Mouse (Mus musculus) heart, embryonic 13.5 days (tissue): Measurements from ENCODE around the gene Actr5. TPM values are rescaled to one million over a fixed set of nuclear protein-coding genes. Genes with fewer than 3 reads are reported as not detected.
A peak's percentile ranks its signal among the peaks of the same experiment; 100 is the strongest.

ENCODE experiments used
- ATAC-seq: fragments of 200-750 bp; cut with Nextera tagmentation; 2 replicates; pipeline ENCODE4 v1.8.0; 2017; ENCODE audit warnings: moderate TSS enrichment; ENCODE audit not compliant: insufficient number of reproducible peaks, low FRiP score, low TSS enrichment; ENCODE audit errors: extremely low read depth
- H3K27ac ChIP-seq: fragments of 300-500 bp; sonication (generic); replicated peaks from 2 replicates; pipeline ENCODE4 v1.5.1; 2015; ENCODE audit warnings: moderate library complexity, mild to moderate bottlenecking, inconsistent platforms
- H3K27me3 ChIP-seq: fragments of 300-500 bp; sonication (generic); replicated peaks from 2 replicates; pipeline ENCODE4 v1.6.1; 2015; ENCODE audit warnings: mild to moderate bottlenecking, inconsistent platforms
- H3K36me3 ChIP-seq: fragments of 300-500 bp; sonication (generic); 2 replicates; pipeline ENCODE4 v1.6.1; 2015; ENCODE audit warnings: mild to moderate bottlenecking, inconsistent platforms
- H3K4me1 ChIP-seq: fragments of 300-500 bp; sonication (generic); 2 replicates; pipeline ENCODE4 v1.6.1; 2015; ENCODE audit warnings: inconsistent platforms
- H3K4me2 ChIP-seq: fragments of 300-500 bp; sonication (generic); 2 replicates; pipeline ENCODE4 v1.6.1; 2015; ENCODE audit warnings: inconsistent platforms, mild to moderate bottlenecking, moderate library complexity
- H3K4me3 ChIP-seq: fragments of 300-500 bp; sonication (generic); 2 replicates; pipeline ENCODE4 v1.5.1; 2015; ENCODE audit warnings: moderate library complexity, mild to moderate bottlenecking, inconsistent platforms
- H3K9ac ChIP-seq: fragments of 300-500 bp; sonication (generic); 2 replicates; pipeline ENCODE4 v1.6.1; 2015; ENCODE audit warnings: inconsistent platforms, mild to moderate bottlenecking, moderate library complexity
- H3K9me3 ChIP-seq: fragments of 300-500 bp; sonication (generic); 2 replicates; pipeline ENCODE4 v1.6.1; 2016; ENCODE audit warnings: inconsistent platforms
- WGBS: fragments of 180-500 bp; shearing (Covaris S2); methylation state at CpG from one replicate; pipeline ENCODE4 v1.1.7; 2015; ENCODE audit warnings: mixed read lengths; 5-methylcytosine and 5-hydroxymethylcytosine counted together
- polyA plus RNA-seq: library from polyadenylated mRNA; unstranded; fragments of >200 nt; fragmentation: Nextera tagmentation; extraction: Ambion mirVana; gene quantifications from 2 replicates; pipeline ENCODE4 v1.2.1, GENCODE M21; 2015

Actr5 gene
- polyA plus RNA-seq, 1 experiment from 2014 or later: 7.6 TPM

- peaks cover 13% of the 10 kb centered on the region for H3K4me1 ChIP-seq
- ATAC-seq: no peak
- no peak overlapping the region for H3K4me3 ChIP-seq
- no peaks in the 10 kb centered on the region for H3K9me3 ChIP-seq
- peaks cover 4% of the 10 kb centered on the region; the same call in 1 of the 2 replicates for H3K27me3 ChIP-seq
- WGBS: 58% methylated on average over 7 of the region's 7 CpGs
- no peaks in the 10 kb centered on the region for H3K36me3 ChIP-seq
- no peak overlapping the region for H3K9ac ChIP-seq
- H3K27ac ChIP-seq: no peak overlapping the region
- no peak overlapping the region for H3K4me2 ChIP-seq
These were observed 26.6 kb downstream of the Actr5 start for GRCm38 (mm10) chr2:158651159-158651908.

GRCm38 (mm10) chr2:158652985-158653384 is 28.3 kb downstream of the Actr5 start:
- H3K27ac ChIP-seq: no peak overlapping the region
- H3K27me3 ChIP-seq: peaks cover 4% of the 10 kb centered on the region; the same call in 1 of the 2 replicates
- no peak overlapping the region for H3K4me2 ChIP-seq
- WGBS: 12% methylated on average over 4 of the region's 4 CpGs
- H3K4me3 ChIP-seq: no peak overlapping the region
- no peaks in the 10 kb centered on the region for H3K9me3 ChIP-seq
- ATAC-seq: no peak
- H3K4me1 ChIP-seq: peaks cover 13% of the 10 kb centered on the region
- no peak overlapping the region for H3K9ac ChIP-seq
- H3K36me3 ChIP-seq: no peaks in the 10 kb centered on the region

GRCm38 (mm10) chr2:158654717-158655116 is 30.0 kb downstream of the Actr5 start:
- Histone ChIP-seq H3K9me3 (no peaks in the 10 kb centered on the region), H3K27me3 (peaks cover 4% of the 10 kb centered on the region; the same call in 1 of the 2 replicates), H3K9ac (no peak overlapping the region), H3K27ac (no peak overlapping the region), H3K4me1 (peaks cover 16% of the 10 kb centered on the region), H3K4me2 (no peak overlapping the region), H3K4me3 (no peak overlapping the region), H3K36me3 (no peaks in the 10 kb centered on the region)
- ATAC-seq: no peak
- WGBS: 64% methylated on average over 9 of the region's 9 CpGs

- H3K36me3 ChIP-seq: no peaks in the 10 kb centered on the region
- H3K4me1 ChIP-seq: peaks cover 16% of the 10 kb centered on the region
- no peak overlapping the region for H3K27ac ChIP-seq
- no peak for ATAC-seq
- H3K27me3 ChIP-seq: peaks cover 4% of the 10 kb centered on the region; the same call in 1 of the 2 replicates
- H3K9me3 ChIP-seq: no peaks in the 10 kb centered on the region
- no peak overlapping the region for H3K4me2 ChIP-seq
- H3K4me3 ChIP-seq: no peak overlapping the region
- 73% methylated on average over 4 of the region's 4 CpGs for WGBS
- no peak overlapping the region for H3K9ac ChIP-seq
These were observed 31.1 kb downstream of the Actr5 start for GRCm38 (mm10) chr2:158655806-158656205.

- H3K9me3 ChIP-seq: no peaks in the 10 kb centered on the region
- H3K4me2 ChIP-seq: no peak overlapping the region
- 43% methylated on average over 6 of the region's 6 CpGs for WGBS
- H3K9ac ChIP-seq: no peak overlapping the region
- H3K36me3 ChIP-seq: no peaks in the 10 kb centered on the region
- H3K27ac ChIP-seq: peak overlapping the region; percentile 46
- no peak overlapping the region for H3K4me3 ChIP-seq
- no peak for ATAC-seq
- peaks cover 4% of the 10 kb centered on the region; the same call in 1 of the 2 replicates for H3K27me3 ChIP-seq
- peaks cover 4% of the 10 kb centered on the region; the same call in 1 of the 2 replicates for H3K4me1 ChIP-seq
These were observed 34.1 kb downstream of the Actr5 start for GRCm38 (mm10) chr2:158658822-158659221.

- no peaks in the 10 kb centered on the region for H3K36me3 ChIP-seq
- no peak overlapping the region for H3K4me2 ChIP-seq
- no peaks in the 10 kb centered on the region; the same call in 1 of the 2 replicates for H3K27me3 ChIP-seq
- peak overlapping the region; percentile 46 for H3K27ac ChIP-seq
- H3K9me3 ChIP-seq: no peaks in the 10 kb centered on the region
- H3K4me1 ChIP-seq: peaks cover 4% of the 10 kb centered on the region; the same call in 1 of the 2 replicates
- WGBS: 68% methylated on average over 3 of the region's 3 CpGs
- no peak overlapping the region for H3K9ac ChIP-seq
- H3K4me3 ChIP-seq: no peak overlapping the region
- ATAC-seq: no peak
These were observed 34.7 kb downstream of the Actr5 start for GRCm38 (mm10) chr2:158659346-158659745.

GRCm38 (mm10) chr2:158665098-158665497 is 40.4 kb downstream of the Actr5 start, which contains the start of gene Ppp1r16b:
Gene Ppp1r16b, plus strand, starts transcription at chr2:158665398.
- 44% methylated on average over 4 of the region's 4 CpGs for WGBS
- H3K36me3 ChIP-seq: no peaks in the 10 kb centered on the region
- peak within 1 kb of the TSS; percentile 33; the same call in 1 of the 2 replicates for H3K27ac ChIP-seq

GRCm38 (mm10) chr2:158666071-158666800 is 41.5 kb downstream of the Actr5 start:
- WGBS: 45% methylated on average over 13 of the region's 13 CpGs
- H3K4me3 ChIP-seq: peak overlapping the region; percentile 68; the same call in 1 of the 2 replicates
- H3K4me2 ChIP-seq: peak overlapping the region; percentile 99
- peaks cover 41% of the 10 kb centered on the region for H3K4me1 ChIP-seq
- H3K27me3 ChIP-seq: peaks cover 58% of the 10 kb centered on the region
- H3K9me3 ChIP-seq: no peaks in the 10 kb centered on the region
- H3K36me3 ChIP-seq: no peaks in the 10 kb centered on the region
- H3K27ac ChIP-seq: peak overlapping the region; percentile 33; the same call in 1 of the 2 replicates
- ATAC-seq: no peak
- H3K9ac ChIP-seq: no peak overlapping the region

More at GRCm38 (mm10) chr2:158665098-158665497, 40.4 kb downstream of the Actr5 start, which contains the start of gene Ppp1r16b:
- Histone ChIP-seq H3K4me3 (no peak within 1 kb of the TSS), H3K9ac (no peak within 1 kb of the TSS), H3K4me2 (no peak within 1 kb of the TSS), H3K4me1 (peaks cover 41% of the 10 kb centered on the region), H3K27me3 (peaks cover 47% of the 10 kb centered on the region), H3K9me3 (no peaks in the 10 kb centered on the region)
- ATAC-seq: no peak

- peaks cover 41% of the 10 kb centered on the region for H3K4me1 ChIP-seq
- peak overlapping the region; percentile 68 for H3K4me3 ChIP-seq
- H3K27ac ChIP-seq: peak overlapping the region; percentile 26; the same call in 1 of the 2 replicates
- H3K9ac ChIP-seq: peak overlapping the region; percentile 76
- H3K27me3 ChIP-seq: peaks cover 59% of the 10 kb centered on the region
- H3K4me2 ChIP-seq: peak overlapping the region; percentile 99
- no peaks in the 10 kb centered on the region for H3K9me3 ChIP-seq
- no peaks in the 10 kb centered on the region for H3K36me3 ChIP-seq
- ATAC-seq: peak; percentile 53; the same call in 1 of the 2 replicates
- under 1% methylated on average over 47 of the region's 47 CpGs for WGBS
These were observed 42.5 kb downstream of the Actr5 start for GRCm38 (mm10) chr2:158667022-158667670.

GRCm38 (mm10) chr2:158667671-158668432 is 43.2 kb downstream of the Actr5 start:
- peak overlapping the region; percentile 99 for H3K4me2 ChIP-seq
- no peak for ATAC-seq
- H3K9me3 ChIP-seq: no peaks in the 10 kb centered on the region
- peak overlapping the region; percentile 26; the same call in 1 of the 2 replicates for H3K27ac ChIP-seq
- peak overlapping the region; percentile 76 for H3K9ac ChIP-seq
- peaks cover 59% of the 10 kb centered on the region for H3K27me3 ChIP-seq
- H3K4me1 ChIP-seq: peaks cover 45% of the 10 kb centered on the region
- peak overlapping the region; percentile 68 for H3K4me3 ChIP-seq
- WGBS: under 1% methylated on average over 54 of the region's 54 CpGs
- no peaks in the 10 kb centered on the region for H3K36me3 ChIP-seq
